8 mouse cellular contexts compared by ENCODE assay signal in the genomic region with DNA sequence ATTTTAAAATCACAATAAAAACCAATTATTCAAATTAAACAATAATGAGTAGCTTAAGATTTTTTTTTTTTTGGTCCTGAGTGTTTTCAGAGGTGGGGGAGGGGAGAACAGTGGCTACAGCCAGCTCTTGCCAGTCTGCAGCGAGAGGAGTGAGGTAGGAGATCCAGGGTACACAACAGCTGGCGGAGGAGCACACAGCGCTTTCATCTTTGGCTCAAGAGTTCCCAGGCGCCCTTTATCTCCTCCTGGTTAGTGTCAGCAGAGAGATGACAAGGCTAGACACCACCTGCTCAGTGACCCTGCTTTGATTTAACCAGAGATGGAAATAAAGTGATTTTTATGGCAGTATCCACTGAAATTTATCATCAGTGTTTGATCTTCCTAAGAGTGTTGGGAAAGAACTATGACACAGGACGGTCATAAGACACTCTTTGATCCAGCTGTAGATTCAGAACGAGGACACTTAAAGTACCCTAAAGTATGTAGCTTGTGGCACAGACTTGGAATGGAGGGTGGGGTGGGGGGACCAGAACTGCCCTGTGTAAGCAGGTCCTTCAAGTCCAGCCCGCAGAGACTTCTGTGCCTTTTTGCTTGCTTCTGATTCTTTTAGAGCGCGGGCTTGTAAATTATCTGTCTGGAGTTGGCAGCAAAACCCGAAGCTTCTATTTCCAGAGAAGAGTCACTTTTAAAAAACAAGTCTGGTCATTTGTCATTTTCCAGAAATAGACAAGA. TPM values are rescaled to one million over a fixed set of nuclear protein-coding genes. Genes with fewer than 3 reads are reported as not detected.
DNase-seq lines count a peak whose midpoint lies in the region; ATAC-seq and TF ChIP-seq lines count a peak whose summit lies in the region.

No protein-coding gene starts in this region.

- TF ChIP-seq POLR2A in cortical plate, adult 2 months (IDR thresholded peaks at IDR 0.05; ENCODE audit: extremely low read depth, insufficient read depth, low read length): no peak

- DNase-seq in gastrocnemius, postnatal 25 days: peak; percentile 22
- no peak for DNase-seq in gastrocnemius, postnatal 10 days
- DNase-seq in heart, postnatal 10 days: peak; percentile 35 to 45
- DNase-seq in urinary bladder, postnatal 14 days (ENCODE audit: low spot score): no peak
- DNase-seq in layer of hippocampus, adult 8-10 months (ENCODE audit: low spot score in 2 of 2): no peak

- intact Hi-C loops in heart, postnatal 10 days (cut with DNase I): no loop called here

- no peaks in the 10 kb centered on the region for H3K36me3 ChIP-seq in midbrain, embryonic 15.5 days (replicated peaks)

- ATAC-seq in midbrain, embryonic 15.5 days (replicated peaks): peak; percentile 52; the same call in 1 of the 2 replicates
- ATAC-seq in monocyte, adult 5-6 weeks (replicated peaks; ENCODE audit: insufficient number of reproducible peaks, low FRiP score, low TSS enrichment, poor library complexity, severe bottlenecking): no peak

- H3K9me3 ChIP-seq in midbrain, embryonic 15.5 days: no peaks in the 10 kb centered on the region

- no peak overlapping the region for H3K27ac ChIP-seq in cortical plate, adult 2 months (ENCODE audit: insufficient read depth, low read length)
- H3K27ac ChIP-seq in midbrain, embryonic 15.5 days: no peak overlapping the region

- TF ChIP-seq CTCF in cortical plate, adult 2 months (IDR thresholded peaks at IDR 0.05; ENCODE audit: extremely low read depth, insufficient read depth, low read length): no peak

- no peak overlapping the region for H3K9ac ChIP-seq in midbrain, embryonic 15.5 days

- H3K4me3 ChIP-seq in cortical plate, adult 2 months (ENCODE audit: insufficient read depth, low read length): 0 out of 2 replicates have a peak overlapping the region, but pooled peaks have one; percentile 1
- no peak overlapping the region for H3K4me3 ChIP-seq in midbrain, embryonic 15.5 days

- H3K4me1 ChIP-seq in cortical plate, adult 2 months (ENCODE audit: control insufficient read depth, insufficient read depth, low read length): no peaks in the 10 kb centered on the region
- H3K4me1 ChIP-seq in midbrain, embryonic 15.5 days: no peaks in the 10 kb centered on the region

- H3K27me3 ChIP-seq in midbrain, embryonic 15.5 days (replicated peaks): no peaks in the 10 kb centered on the region

- 0 out of 2 replicates have a peak overlapping the region, but pooled peaks have one; percentile 32 for H3K4me2 ChIP-seq in midbrain, embryonic 15.5 days

- 52% methylated on average over 10 of the region's 10 CpGs for WGBS in midbrain, embryonic 15.5 days

RNA-seq across cellular contexts. Expression of a gene that starts 46.1 kb away (rescaled TPM):
- not detected for total RNA-seq in gastrocnemius, postnatal 25 days (2021)
- total RNA-seq in gastrocnemius, postnatal 10 days (2021): under 1 TPM in 1 of 2 experiments, not detected in 1; 0.05 TPM
- polyA plus RNA-seq in cortical plate, adult 2 months (2012; rRNA removed): 15.8 and 17.9 TPM in 2 replicates
- total RNA-seq in heart, postnatal 10 days (2021): 1 to 10 TPM; 4.1 to 4.2 TPM
- 0.10 TPM in 1 of 2 replicates, not detected in the other for polyA plus RNA-seq in midbrain, embryonic 15.5 days (2015; fragmentation: Nextera tagmentation; extraction: Ambion mirVana)
- total RNA-seq in monocyte, adult 5-6 weeks (2017): 0.10 TPM in 1 of 3 replicates, not detected in the others
- total RNA-seq in layer of hippocampus, adult 8-10 months (2022): 10 to 100 TPM; 12.9 to 18.6 (median 14.9) TPM

Comparison
In these comparisons a context has a peak if more than half of its experiments do, and no peak if none do; other contexts are left out.
1. DNase-seq: peak in gastrocnemius, postnatal 25 days (single experiment) and heart, postnatal 10 days (2 of 2); none in gastrocnemius, postnatal 10 days (single experiment), urinary bladder, postnatal 14 days (single experiment) and layer of hippocampus, adult 8-10 months (0 of 2).